Mouse (Mus musculus) adrenal gland, postnatal 25 days (tissue): Measurements from ENCODE around the gene Gadd45gip1. TPM values are rescaled to one million over a fixed set of nuclear protein-coding genes. Genes with fewer than 3 reads are reported as not detected.

ENCODE experiments used
- DNase-seq: peaks from one replicate; pipeline ENCODE4 v3.0.0; 2021; ENCODE audit warnings: mixed read lengths
- total RNA-seq: library from RNA; stranded (reverse); gene quantifications from 2 replicates; pipeline ENCODE4 v1.2.3, GENCODE M21; 2021

Gene Gadd45gip1
- total RNA-seq, 1 experiment from 2014 or later = 55.1 TPM

GRCm38 (mm10) chr8:84832034-84832717 is 854 bp downstream of the Gadd45gip1 start:
- peak; percentile 89 for DNase-seq

GRCm38 (mm10) chr8:84832759-84833742 is 1.7 kb downstream of the Gadd45gip1 start:
- no peak for DNase-seq

- no peak for DNase-seq
Measured at GRCm38 (mm10) chr8:84834002-84834865, 2.9 kb downstream of the Gadd45gip1 start.

- peak; percentile 47 for DNase-seq
Measured at GRCm38 (mm10) chr8:84834866-84835855, 3.8 kb downstream of the Gadd45gip1 start.

GRCm38 (mm10) chr8:84837149-84837911 is 6.0 kb downstream of the Gadd45gip1 start:
- DNase-seq = no peak

- no peak for DNase-seq
Measured at GRCm38 (mm10) chr8:84837912-84838470, 6.7 kb downstream of the Gadd45gip1 start.

GRCm38 (mm10) chr8:84838513-84838912 is 7.2 kb downstream of the Gadd45gip1 start:
- no peak for DNase-seq

GRCm38 (mm10) chr8:84839411-84839810 is 8.1 kb downstream of the Gadd45gip1 start:
- no peak for DNase-seq

GRCm38 (mm10) chr8:84839875-84840247 is 8.5 kb downstream of the Gadd45gip1 start:
- no peak for DNase-seq

GRCm38 (mm10) chr8:84840248-84840999 is 9.1 kb downstream of the Gadd45gip1 start, which contains the start of gene Rad23a:
TSS of gene Rad23a (minus strand) at chr8:84840665.
- DNase-seq = peak; percentile 90

- DNase-seq = no peak
Measured at GRCm38 (mm10) chr8:84841514-84841913, 10.2 kb downstream of the Gadd45gip1 start.

- DNase-seq = no peak
Measured at GRCm38 (mm10) chr8:84844397-84845070, 13.2 kb downstream of the Gadd45gip1 start.

- DNase-seq = peak; percentile 47
Measured at GRCm38 (mm10) chr8:84845355-84846093, 14.2 kb downstream of the Gadd45gip1 start.

- no peak for DNase-seq
Measured at GRCm38 (mm10) chr8:84846094-84846721, 14.9 kb downstream of the Gadd45gip1 start.

GRCm38 (mm10) chr8:84846722-84847572 is 15.6 kb downstream of the Gadd45gip1 start, which contains the start of gene Calr:
TSS of gene Calr (minus strand) at chr8:84846934.
- peak; percentile 99 for DNase-seq
